Mouse (Mus musculus) liver, embryonic 15.5 days (tissue): ENCODE data around the gene Eefsec. TPM values are rescaled to one million over a fixed set of nuclear protein-coding genes. Genes with fewer than 3 reads are reported as not detected.
A peak's percentile ranks its signal among the peaks of the same experiment; 100 is the strongest.

ENCODE experiments used
- ATAC-seq: fragments of 200-750 bp; cut with Nextera tagmentation; 2 replicates; pipeline ENCODE4 v1.8.0; 2017; ENCODE audit warnings: moderate number of reproducible peaks, mild to moderate bottlenecking, moderate library complexity; ENCODE audit not compliant: insufficient read depth
- H3K27ac ChIP-seq: fragments of 300-500 bp; sonication (generic); replicated peaks from 2 replicates; pipeline ENCODE4 v1.5.1; 2015; ENCODE audit warnings: mild to moderate bottlenecking, inconsistent platforms
- H3K27me3 ChIP-seq: fragments of 300-500 bp; sonication (generic); 2 replicates; pipeline ENCODE4 v1.6.1; 2015; ENCODE audit warnings: mild to moderate bottlenecking, inconsistent platforms
- H3K36me3 ChIP-seq: fragments of 300-500 bp; sonication (generic); replicated peaks from 2 replicates; pipeline ENCODE4 v1.6.1; 2015; ENCODE audit warnings: moderate library complexity, mild to moderate bottlenecking, inconsistent platforms
- H3K4me1 ChIP-seq: fragments of 300-500 bp; sonication (generic); replicated peaks from 2 replicates; pipeline ENCODE4 v1.6.1; 2015; ENCODE audit warnings: inconsistent platforms
- H3K4me2 ChIP-seq: fragments of 300-500 bp; sonication (generic); 2 replicates; pipeline ENCODE4 v1.6.1; 2015; ENCODE audit warnings: moderate library complexity, mild to moderate bottlenecking, inconsistent platforms
- H3K4me3 ChIP-seq: fragments of 300-500 bp; sonication (generic); replicated peaks from 2 replicates; pipeline ENCODE4 v1.5.1; 2015; ENCODE audit warnings: mild to moderate bottlenecking, inconsistent platforms
- H3K9ac ChIP-seq: fragments of 300-500 bp; sonication (generic); 2 replicates; pipeline ENCODE4 v1.6.1; 2015; ENCODE audit warnings: moderate library complexity, mild to moderate bottlenecking, inconsistent platforms
- H3K9me3 ChIP-seq: fragments of 300-500 bp; sonication (generic); replicated peaks from 2 replicates; pipeline ENCODE4 v1.6.1; 2016; ENCODE audit warnings: inconsistent platforms
- WGBS: fragments of 180-500 bp; shearing (Covaris S2); methylation state at CpG from one replicate; pipeline ENCODE4 v1.1.7; 2015; ENCODE audit warnings: mixed read lengths; ENCODE audit not compliant: insufficient replicate concordance; 5-methylcytosine and 5-hydroxymethylcytosine counted together
- polyA plus RNA-seq: library from polyadenylated mRNA; unstranded; fragments of >200 nt; fragmentation: Nextera tagmentation; extraction: Ambion mirVana; gene quantifications from 2 replicates; pipeline ENCODE4 v1.2.1, GENCODE M21; 2015

The Eefsec gene
- polyA plus RNA-seq, 1 experiment from 2014 or later, result 17.1 TPM

DNA sequence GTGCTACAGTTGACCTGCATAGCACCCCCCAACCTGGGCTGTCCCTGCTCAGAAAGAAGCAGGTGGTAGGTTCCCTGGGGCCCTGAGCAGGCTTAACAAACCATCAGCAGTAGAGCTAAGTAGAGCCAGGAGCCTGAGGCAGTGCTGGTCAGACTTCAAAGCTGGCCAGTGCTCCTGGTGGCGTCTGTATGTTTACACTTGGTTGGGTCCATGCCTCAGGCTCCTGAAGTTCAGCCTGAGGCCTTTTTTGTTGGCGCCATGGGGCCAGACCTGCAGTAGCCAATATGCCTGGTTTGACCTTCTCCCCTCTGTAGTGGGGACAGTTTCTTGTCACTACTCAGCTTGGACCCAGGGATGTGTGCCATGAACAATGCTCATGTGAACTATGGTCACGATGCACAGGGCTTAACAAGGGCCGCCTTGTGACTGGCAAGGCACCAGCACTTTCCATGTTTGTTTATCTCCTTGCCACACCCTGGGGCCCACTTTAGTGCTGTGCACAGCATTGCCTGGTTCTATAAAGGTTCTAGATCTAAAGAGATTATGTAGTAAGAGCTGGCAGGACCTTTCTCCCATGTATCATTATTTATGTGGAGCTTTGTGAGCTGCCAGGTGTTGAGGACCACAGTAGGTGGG, 153.9 kb downstream of the Eefsec start:
- WGBS, result 50% methylated on average over 4 of the region's 4 CpGs
- Histone ChIP-seq H3K9ac (no peak overlapping the region), H3K4me2 (peak overlapping the region; percentile 13)

GRCm38 (mm10) chr6:88290129-88290766, 156.1 kb downstream of the Eefsec start:
- no peaks in the 10 kb centered on the region for H3K27me3 ChIP-seq
- H3K9me3 ChIP-seq, result no peaks in the 10 kb centered on the region
- 63% methylated on average over 6 of the region's 6 CpGs for WGBS
- no peak overlapping the region for H3K9ac ChIP-seq
- no peak overlapping the region for H3K27ac ChIP-seq
- peaks cover 14% of the 10 kb centered on the region for H3K4me1 ChIP-seq
- ATAC-seq, result no peak
- H3K4me3 ChIP-seq, result no peak overlapping the region
- no peak overlapping the region for H3K4me2 ChIP-seq
- no peaks in the 10 kb centered on the region for H3K36me3 ChIP-seq

More for the DNA sequence above, 153.9 kb downstream of the Eefsec start:
- peak; percentile 64; the same call in 1 of the 2 replicates for ATAC-seq
- Histone ChIP-seq H3K4me1 (peaks cover 14% of the 10 kb centered on the region), H3K27me3 (no peaks in the 10 kb centered on the region), H3K9me3 (no peaks in the 10 kb centered on the region), H3K4me3 (no peak overlapping the region), H3K27ac (no peak overlapping the region; the same call in 1 of the 2 replicates), H3K36me3 (0 out of 2 replicates have a peak, but pooled peaks cover 2% of the 10 kb centered on the region)

DNA sequence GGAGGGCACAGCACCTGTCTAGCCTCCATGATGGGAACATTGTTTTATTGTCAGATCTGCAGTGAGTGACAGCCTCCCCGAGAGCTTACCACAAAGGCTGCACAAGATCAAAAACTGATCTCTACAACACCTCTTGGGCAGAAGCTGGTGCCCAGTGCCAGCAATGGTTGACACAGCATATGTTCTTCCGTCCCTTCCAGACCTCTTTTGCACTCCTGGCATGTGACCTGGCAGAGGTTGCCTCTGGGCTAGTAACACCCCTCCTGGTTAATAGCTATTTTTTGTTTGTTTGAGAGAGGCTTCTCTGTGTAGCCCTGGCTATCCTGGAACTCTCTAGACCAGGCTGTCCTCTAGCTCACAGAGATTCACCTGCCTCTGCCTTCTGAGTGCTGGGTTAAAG, 168.2 kb downstream of the Eefsec start:
- no peak for ATAC-seq
- H3K4me2 ChIP-seq, result no peak overlapping the region
- H3K27ac ChIP-seq, result no peak overlapping the region
- no peak overlapping the region for H3K4me3 ChIP-seq
- no peaks in the 10 kb centered on the region; the same call in 1 of the 2 replicates for H3K4me1 ChIP-seq
- H3K27me3 ChIP-seq, result no peaks in the 10 kb centered on the region
- no peaks in the 10 kb centered on the region for H3K36me3 ChIP-seq
- no peaks in the 10 kb centered on the region for H3K9me3 ChIP-seq
- 65% methylated on average over 2 of the region's 2 CpGs for WGBS
- no peak overlapping the region for H3K9ac ChIP-seq

- 61% methylated on average over 4 of the region's 4 CpGs for WGBS
- no peaks in the 10 kb centered on the region for H3K27me3 ChIP-seq
- no peak overlapping the region for H3K4me3 ChIP-seq
- no peak overlapping the region for H3K4me2 ChIP-seq
- H3K27ac ChIP-seq, result no peak overlapping the region
- ATAC-seq, result no peak
- no peaks in the 10 kb centered on the region for H3K9me3 ChIP-seq
- H3K4me1 ChIP-seq, result no peaks in the 10 kb centered on the region; the same call in 1 of the 2 replicates
- no peaks in the 10 kb centered on the region for H3K36me3 ChIP-seq
- no peak overlapping the region for H3K9ac ChIP-seq
Measured at GRCm38 (mm10) chr6:88277242-88277641, 169.1 kb downstream of the Eefsec start.

- no peak overlapping the region for H3K9ac ChIP-seq
- H3K27me3 ChIP-seq, result no peaks in the 10 kb centered on the region
- no peak overlapping the region for H3K27ac ChIP-seq
- ATAC-seq, result no peak
- no peaks in the 10 kb centered on the region; the same call in 1 of the 2 replicates for H3K4me1 ChIP-seq
- WGBS, result 63% methylated on average over 4 of the region's 4 CpGs
- H3K9me3 ChIP-seq, result no peaks in the 10 kb centered on the region
- H3K4me3 ChIP-seq, result no peak overlapping the region
- H3K36me3 ChIP-seq, result no peaks in the 10 kb centered on the region
- H3K4me2 ChIP-seq, result no peak overlapping the region
Measured at GRCm38 (mm10) chr6:88276221-88276620, 170.1 kb downstream of the Eefsec start.

- ATAC-seq, result no peak
Measured at GRCm38 (mm10) chr6:88274623-88275022, 171.7 kb downstream of the Eefsec start.

DNA sequence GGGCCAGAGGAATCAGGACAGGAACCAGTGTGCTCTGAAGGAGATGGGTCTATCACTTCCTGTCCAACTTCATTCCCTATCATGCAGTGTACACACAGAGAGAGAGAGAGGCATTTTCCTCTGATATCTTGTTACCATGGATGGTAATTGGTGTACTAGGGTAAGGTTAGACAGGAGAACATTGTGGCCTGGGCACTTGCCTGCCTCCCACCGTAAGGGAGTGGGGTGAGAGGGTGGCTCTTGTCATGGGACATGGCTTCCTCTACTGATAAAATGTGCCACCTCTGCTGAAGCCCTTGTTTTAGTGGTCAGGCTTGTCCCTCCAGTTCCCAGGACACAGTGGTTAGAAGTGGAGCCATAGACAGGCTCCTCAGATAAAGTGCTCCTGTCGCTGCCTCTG, 178.4 kb downstream of the Eefsec start:
- ATAC-seq, result no peak
- 42% methylated on average over 2 of the region's 2 CpGs for WGBS
- no peak overlapping the region for H3K4me3 ChIP-seq
- H3K9me3 ChIP-seq, result no peaks in the 10 kb centered on the region
- no peaks in the 10 kb centered on the region for H3K36me3 ChIP-seq
- H3K9ac ChIP-seq, result no peak overlapping the region
- H3K4me1 ChIP-seq, result peaks cover 19% of the 10 kb centered on the region
- no peak overlapping the region for H3K27ac ChIP-seq
- H3K27me3 ChIP-seq, result no peaks in the 10 kb centered on the region
- no peak overlapping the region for H3K4me2 ChIP-seq

More at GRCm38 (mm10) chr6:88274623-88275022, 171.7 kb downstream of the Eefsec start:
- no peak overlapping the region for H3K27ac ChIP-seq
- H3K9ac ChIP-seq, result no peak overlapping the region
- no peaks in the 10 kb centered on the region for H3K36me3 ChIP-seq
- no peak overlapping the region for H3K4me3 ChIP-seq
- H3K4me2 ChIP-seq, result no peak overlapping the region
- no peaks in the 10 kb centered on the region; the same call in 1 of the 2 replicates for H3K4me1 ChIP-seq
- H3K27me3 ChIP-seq, result no peaks in the 10 kb centered on the region
- 78% methylated on average over 6 of the region's 6 CpGs for WGBS
- no peaks in the 10 kb centered on the region for H3K9me3 ChIP-seq

GRCm38 (mm10) chr6:88267068-88267467, 179.3 kb downstream of the Eefsec start:
- H3K9me3 ChIP-seq, result no peaks in the 10 kb centered on the region
- WGBS, result 72% methylated on average over 3 of the region's 3 CpGs
- no peak overlapping the region for H3K9ac ChIP-seq
- no peaks in the 10 kb centered on the region for H3K36me3 ChIP-seq
- no peak overlapping the region for H3K4me2 ChIP-seq
- H3K27me3 ChIP-seq, result no peaks in the 10 kb centered on the region
- no peak for ATAC-seq
- peaks cover 28% of the 10 kb centered on the region for H3K4me1 ChIP-seq
- no peak overlapping the region for H3K4me3 ChIP-seq
- H3K27ac ChIP-seq, result no peak overlapping the region

DNA sequence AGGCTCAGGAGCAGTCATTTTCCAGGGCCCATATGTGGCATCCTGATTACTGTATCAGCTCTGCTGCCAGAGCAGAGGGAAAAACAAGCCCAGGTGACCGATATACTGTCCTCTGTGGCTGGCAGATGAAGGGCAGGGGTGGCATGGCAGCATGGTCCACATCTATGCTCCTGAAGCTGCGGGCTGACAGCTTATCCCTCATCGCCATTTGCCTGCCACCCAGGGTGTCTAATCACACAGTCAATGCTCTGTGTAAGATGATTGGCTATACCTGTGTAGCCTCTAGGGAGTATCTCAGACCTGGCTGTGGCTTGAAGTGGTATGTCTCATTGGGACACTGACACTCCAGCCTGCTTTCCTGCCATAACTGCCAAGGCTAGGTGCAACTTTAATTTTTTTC, 180.3 kb downstream of the Eefsec start:
- Histone ChIP-seq H3K9ac (no peak overlapping the region), H3K27ac (no peak overlapping the region), H3K4me1 (peaks cover 32% of the 10 kb centered on the region), H3K4me3 (no peak overlapping the region), H3K27me3 (no peaks in the 10 kb centered on the region), H3K9me3 (no peaks in the 10 kb centered on the region), H3K4me2 (no peak overlapping the region), H3K36me3 (no peaks in the 10 kb centered on the region)
- peak; percentile 57; the same call in 1 of the 2 replicates for ATAC-seq
- WGBS, result 56% methylated on average over 3 of the region's 3 CpGs

GRCm38 (mm10) chr6:88265355-88265754, 181.0 kb downstream of the Eefsec start:
- Histone ChIP-seq H3K9ac (no peak overlapping the region), H3K4me2 (no peak overlapping the region), H3K9me3 (no peaks in the 10 kb centered on the region), H3K27me3 (no peaks in the 10 kb centered on the region), H3K4me1 (peaks cover 32% of the 10 kb centered on the region), H3K27ac (no peak overlapping the region), H3K36me3 (no peaks in the 10 kb centered on the region), H3K4me3 (no peak overlapping the region)
- 70% methylated on average over 1 of the region's 1 CpGs for WGBS
- no peak for ATAC-seq

- no peak for ATAC-seq
- Histone ChIP-seq H3K4me3 (no peak overlapping the region), H3K36me3 (peaks cover 6% of the 10 kb centered on the region; the same call in 1 of the 2 replicates), H3K27ac (no peak overlapping the region), H3K27me3 (no peaks in the 10 kb centered on the region), H3K4me2 (no peak overlapping the region), H3K4me1 (peaks cover 32% of the 10 kb centered on the region), H3K9ac (no peak overlapping the region), H3K9me3 (no peaks in the 10 kb centered on the region)
- WGBS, result 82% methylated on average over 9 of the region's 9 CpGs
Measured at GRCm38 (mm10) chr6:88262160-88262559, 184.2 kb downstream of the Eefsec start.
